In genomic region chr13:41899837-41900463, GRCm38 (mm10) we compare ENCODE assay signal across 15 mouse cellular contexts. TPM values are rescaled to one million over a fixed set of nuclear protein-coding genes. Genes with fewer than 3 reads are reported as not detected.
"Had no signal": no experiment of that assay in that cellular context is flagged by ENCODE, and none has a peak within 500 bp of the region (broad histone marks: within the 10 kb centered on the region; RNA-seq: fewer than 3 reads in every experiment).

No protein-coding gene starts in this region.

- H3K9me3 ChIP-seq: limb, embryonic 10.5 days; liver, embryonic 13.5 days; megakaryocyte, embryonic 14.5 days; midbrain, embryonic 15.5 days; neural tube, embryonic 12.5 days had no signal

- H3K4me3 ChIP-seq: limb, embryonic 10.5 days; liver, embryonic 13.5 days; megakaryocyte, embryonic 14.5 days; midbrain, embryonic 15.5 days; neural tube, embryonic 12.5 days had no signal

- H3K9ac ChIP-seq: liver, embryonic 13.5 days; liver, postnatal 0 days; midbrain, embryonic 15.5 days; neural tube, embryonic 12.5 days had no signal

- H3K27me3 ChIP-seq: liver, embryonic 13.5 days; megakaryocyte, embryonic 14.5 days; midbrain, embryonic 15.5 days; neural tube, embryonic 12.5 days had no signal

- H3K27ac ChIP-seq: limb, embryonic 10.5 days; liver, embryonic 13.5 days; macrophage; midbrain, embryonic 15.5 days; neural tube, embryonic 12.5 days had no signal

- ATAC-seq: inflammation-experienced regulatory T-cells, adult 6 months; liver, postnatal 0 days; midbrain, embryonic 15.5 days had no signal

- H3K4me1 ChIP-seq: limb, embryonic 10.5 days; liver, embryonic 13.5 days; megakaryocyte, embryonic 14.5 days; midbrain, embryonic 15.5 days; neural tube, embryonic 12.5 days had no signal

- DNase-seq: kidney, adult 11 months; kidney, adult 9 months; kidney, postnatal 10 days; liver, embryonic 13.5 days; liver, postnatal 0 days; thymus, adult 18-20 months; thymus, postnatal 14 days had no signal

- H3K4me2 ChIP-seq: liver, embryonic 13.5 days; midbrain, embryonic 11.5 days; midbrain, embryonic 15.5 days; neural tube, embryonic 12.5 days had no signal

- H3K36me3 ChIP-seq: limb, embryonic 10.5 days; liver, embryonic 13.5 days; midbrain, embryonic 15.5 days; neural tube, embryonic 12.5 days had no signal

RNA-seq across cellular contexts. Expression of gene Adtrp, which starts 52.5 kb away (rescaled TPM):
- total RNA-seq: left cerebral cortex, adult 18-20 months had no signal
- polyA plus RNA-seq: inflammation-experienced regulatory T-cells, adult 6 months; limb, embryonic 10.5 days; liver, embryonic 13.5 days; midbrain, embryonic 11.5 days; midbrain, embryonic 15.5 days had no signal
